Mouse (Mus musculus) liver, embryonic 16.5 days (tissue): ENCODE results near the gene Tbc1d5. TPM values are rescaled to one million over a fixed set of nuclear protein-coding genes. Genes with fewer than 3 reads are reported as not detected.

Source experiments
- ATAC-seq: fragments of 200-750 bp; cut with Nextera tagmentation; 2 replicates; pipeline ENCODE4 v1.8.0; 2017; ENCODE audit warnings: low read depth, mild to moderate bottlenecking, moderate number of reproducible peaks, moderate library complexity
- H3K27ac ChIP-seq: fragments of 300-500 bp; sonication (generic); 2 replicates; pipeline ENCODE4 v1.5.1; 2014; ENCODE audit warnings: mild to moderate bottlenecking, low read length
- H3K27me3 ChIP-seq: fragments of 300-500 bp; sonication (generic); 2 replicates; pipeline ENCODE4 v1.6.1; 2014; ENCODE audit warnings: low read depth, low read length, mixed read lengths; ENCODE audit not compliant: control insufficient read depth, insufficient read depth
- H3K36me3 ChIP-seq: fragments of 300-500 bp; sonication (generic); 2 replicates; pipeline ENCODE4 v1.6.1; 2014; ENCODE audit warnings: mild to moderate bottlenecking; ENCODE audit not compliant: control insufficient read depth, insufficient read depth
- H3K4me1 ChIP-seq: fragments of 300-500 bp; sonication (generic); 2 replicates; pipeline ENCODE4 v1.6.1; 2014; ENCODE audit warnings: low read depth, low read length, mixed read lengths; ENCODE audit not compliant: control insufficient read depth
- H3K4me2 ChIP-seq: fragments of 300-500 bp; sonication (generic); 2 replicates; pipeline ENCODE4 v1.6.1; 2014; ENCODE audit warnings: low read depth, low read length, mixed read lengths
- H3K4me3 ChIP-seq: fragments of 300-500 bp; sonication (generic); 2 replicates; pipeline ENCODE4 v1.5.1; 2014; ENCODE audit warnings: low read depth, mild to moderate bottlenecking, low read length
- H3K9ac ChIP-seq: fragments of 300-500 bp; sonication (generic); 2 replicates; pipeline ENCODE4 v1.6.1; 2014; ENCODE audit warnings: low read depth, low read length
- H3K9me3 ChIP-seq: fragments of 300-500 bp; sonication (generic); replicated peaks from 2 replicates; pipeline ENCODE4 v1.6.1; 2016; ENCODE audit warnings: low read length; ENCODE audit not compliant: control insufficient read depth
- WGBS: fragments of 180-500 bp; shearing (Covaris S2); extraction: QIAGEN DNeasy Blood & Tissue Kit; methylation state at CpG from one replicate; pipeline ENCODE4 v1.1.7; 2014; ENCODE audit not compliant: insufficient replicate concordance; 5-methylcytosine and 5-hydroxymethylcytosine counted together
- polyA plus RNA-seq: library from polyadenylated mRNA; unstranded; fragments of >200 nt; fragmentation: Nextera tagmentation; extraction: Ambion mirVana; gene quantifications from 2 replicates; pipeline ENCODE4 v1.2.1, GENCODE M21; 2015

Gene Tbc1d5
- 3.9 and 4.3 TPM in 2 replicates for polyA plus RNA-seq

DNA sequence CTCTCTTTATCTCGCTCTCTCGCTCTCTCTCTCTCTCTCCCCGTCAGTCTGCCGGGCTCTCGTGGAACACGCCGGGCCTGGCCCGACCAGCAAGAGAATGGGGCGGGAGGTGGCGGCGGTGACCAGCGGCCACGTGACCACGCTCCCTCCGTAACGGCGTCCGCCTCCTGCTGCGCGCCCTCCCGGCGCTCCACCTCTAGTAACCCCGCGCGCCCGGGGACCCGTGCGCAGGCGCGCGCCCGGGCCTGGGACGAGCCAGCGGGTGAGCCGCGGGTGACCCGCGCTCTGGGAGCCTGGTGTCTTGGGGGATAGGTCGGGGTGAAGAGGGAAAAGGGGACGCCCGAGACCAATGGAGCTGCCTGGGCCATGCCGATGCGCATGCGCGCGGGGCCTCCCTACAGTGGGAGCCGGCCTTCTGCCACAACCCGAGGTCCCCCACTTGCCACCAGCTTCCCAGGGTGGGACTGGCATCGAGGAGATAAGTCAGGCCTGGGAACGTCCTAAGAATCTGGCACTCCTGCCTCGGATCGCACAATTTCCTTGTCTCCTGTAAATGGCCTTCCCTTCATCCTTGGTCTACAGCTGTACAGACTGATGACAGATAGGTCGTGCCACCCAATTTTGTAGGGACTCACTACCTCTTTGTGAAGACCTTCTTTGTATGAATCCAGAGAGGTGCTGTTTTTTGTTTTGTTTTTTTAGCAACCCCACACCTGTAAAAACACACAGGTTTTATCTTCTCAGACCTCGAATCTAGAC, at the start of gene Tbc1d5:
Tbc1d5 (minus strand) TSS at position 158 of the 759 bp plus-strand sequence.
- peak; percentile 97 for ATAC-seq
- 2% methylated on average over 54 of the region's 54 CpGs for WGBS

GRCm38 (mm10) chr17:51226056-51226455, 46.9 kb upstream of the Tbc1d5 start:
- H3K27ac ChIP-seq = no peak overlapping the region
- H3K4me2 ChIP-seq = no peak overlapping the region
- no peaks in the 10 kb centered on the region for H3K27me3 ChIP-seq
- no peak overlapping the region for H3K4me3 ChIP-seq
- no peak overlapping the region for H3K9ac ChIP-seq
- H3K36me3 ChIP-seq = no peaks in the 10 kb centered on the region
- 53% methylated on average over 1 of the region's 1 CpGs for WGBS
- no peaks in the 10 kb centered on the region for H3K4me1 ChIP-seq
- ATAC-seq = no peak
- no peaks in the 10 kb centered on the region for H3K9me3 ChIP-seq

More for the DNA sequence above, at the start of gene Tbc1d5:
- H3K36me3 ChIP-seq = no peaks in the 10 kb centered on the region
- peak within 1 kb of the TSS; percentile 91 for H3K9ac ChIP-seq
- H3K4me3 ChIP-seq = peak within 1 kb of the TSS; percentile 82
- H3K4me2 ChIP-seq = peak within 1 kb of the TSS; percentile 86
- H3K4me1 ChIP-seq = peaks cover 7% of the 10 kb centered on the region; the same call in 1 of the 2 replicates
- peak within 1 kb of the TSS; percentile 94 for H3K27ac ChIP-seq
- no peaks in the 10 kb centered on the region for H3K9me3 ChIP-seq
- no peaks in the 10 kb centered on the region for H3K27me3 ChIP-seq

DNA sequence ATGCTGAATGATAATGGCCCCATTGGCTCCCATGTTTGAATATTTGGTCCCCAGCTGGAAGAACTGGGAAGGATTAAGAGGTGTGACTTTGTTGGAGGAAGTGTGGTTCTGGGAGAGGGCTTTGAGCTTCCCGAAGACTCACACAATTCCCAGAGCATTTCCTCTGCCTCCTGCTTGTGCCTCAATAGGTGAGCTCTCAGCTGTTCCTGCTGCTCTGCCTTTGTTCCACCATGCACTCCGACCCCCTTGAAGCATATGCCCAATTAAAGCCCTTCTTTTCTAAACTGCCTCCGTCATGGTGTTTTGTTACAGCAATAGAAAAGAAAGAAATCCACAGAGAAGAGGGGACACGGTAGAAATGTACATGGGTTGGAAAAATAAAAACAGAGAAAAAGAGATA, 44.0 kb upstream of the Tbc1d5 start:
- 47% methylated on average over 4 of the region's 4 CpGs for WGBS
- Histone ChIP-seq H3K9ac (no peak overlapping the region), H3K4me2 (no peak overlapping the region), H3K9me3 (no peaks in the 10 kb centered on the region), H3K4me1 (no peaks in the 10 kb centered on the region), H3K27ac (no peak overlapping the region), H3K27me3 (no peaks in the 10 kb centered on the region), H3K4me3 (no peak overlapping the region), H3K36me3 (no peaks in the 10 kb centered on the region)
- ATAC-seq = no peak

GRCm38 (mm10) chr17:51221075-51221474, 41.9 kb upstream of the Tbc1d5 start:
- no peaks in the 10 kb centered on the region for H3K36me3 ChIP-seq
- no peaks in the 10 kb centered on the region for H3K9me3 ChIP-seq
- 40% methylated on average over 7 of the region's 7 CpGs for WGBS
- H3K4me3 ChIP-seq = no peak overlapping the region
- H3K27me3 ChIP-seq = no peaks in the 10 kb centered on the region
- H3K9ac ChIP-seq = no peak overlapping the region
- H3K4me2 ChIP-seq = no peak overlapping the region
- no peak overlapping the region for H3K27ac ChIP-seq
- no peak for ATAC-seq
- no peaks in the 10 kb centered on the region for H3K4me1 ChIP-seq

DNA sequence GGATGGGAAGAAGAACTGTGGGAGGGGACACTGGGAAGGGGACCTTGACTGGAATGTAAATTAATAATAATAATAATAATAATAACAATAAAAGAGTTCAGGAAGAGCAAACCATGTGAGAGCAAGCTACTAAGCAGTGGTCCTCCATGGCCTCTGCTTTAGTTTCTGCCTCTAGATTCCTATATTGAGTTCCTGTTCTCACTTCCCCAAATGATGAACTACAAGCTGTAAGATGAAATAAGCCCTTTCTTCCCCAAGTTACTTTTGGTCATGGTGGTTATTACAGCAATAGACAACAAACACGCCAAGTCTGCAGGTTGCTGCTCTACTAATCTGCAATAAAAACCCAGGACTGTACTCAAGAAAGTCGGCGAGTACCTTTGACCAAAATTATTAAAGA, 40.7 kb upstream of the Tbc1d5 start:
- no peak for ATAC-seq
- Histone ChIP-seq H3K9me3 (no peaks in the 10 kb centered on the region), H3K4me1 (no peaks in the 10 kb centered on the region), H3K27ac (no peak overlapping the region), H3K4me2 (no peak overlapping the region), H3K4me3 (no peak overlapping the region), H3K27me3 (no peaks in the 10 kb centered on the region), H3K36me3 (no peaks in the 10 kb centered on the region), H3K9ac (no peak overlapping the region)
- 58% methylated on average over 3 of the region's 3 CpGs for WGBS

GRCm38 (mm10) chr17:51216426-51216825, 37.3 kb upstream of the Tbc1d5 start:
- no peaks in the 10 kb centered on the region for H3K27me3 ChIP-seq
- no peak overlapping the region for H3K4me3 ChIP-seq
- no peak overlapping the region for H3K9ac ChIP-seq
- 77% methylated on average over 6 of the region's 6 CpGs for WGBS
- no peak for ATAC-seq
- H3K27ac ChIP-seq = no peak overlapping the region
- no peaks in the 10 kb centered on the region for H3K4me1 ChIP-seq
- no peak overlapping the region for H3K4me2 ChIP-seq
- no peaks in the 10 kb centered on the region for H3K9me3 ChIP-seq
- H3K36me3 ChIP-seq = no peaks in the 10 kb centered on the region

GRCm38 (mm10) chr17:51209565-51209964, 30.4 kb upstream of the Tbc1d5 start:
- Histone ChIP-seq H3K36me3 (no peaks in the 10 kb centered on the region), H3K9me3 (no peaks in the 10 kb centered on the region), H3K4me1 (no peaks in the 10 kb centered on the region), H3K27ac (no peak overlapping the region), H3K9ac (no peak overlapping the region), H3K4me3 (no peak overlapping the region), H3K4me2 (no peak overlapping the region), H3K27me3 (no peaks in the 10 kb centered on the region)
- WGBS = 46% methylated on average over 2 of the region's 2 CpGs
- no peak for ATAC-seq

DNA sequence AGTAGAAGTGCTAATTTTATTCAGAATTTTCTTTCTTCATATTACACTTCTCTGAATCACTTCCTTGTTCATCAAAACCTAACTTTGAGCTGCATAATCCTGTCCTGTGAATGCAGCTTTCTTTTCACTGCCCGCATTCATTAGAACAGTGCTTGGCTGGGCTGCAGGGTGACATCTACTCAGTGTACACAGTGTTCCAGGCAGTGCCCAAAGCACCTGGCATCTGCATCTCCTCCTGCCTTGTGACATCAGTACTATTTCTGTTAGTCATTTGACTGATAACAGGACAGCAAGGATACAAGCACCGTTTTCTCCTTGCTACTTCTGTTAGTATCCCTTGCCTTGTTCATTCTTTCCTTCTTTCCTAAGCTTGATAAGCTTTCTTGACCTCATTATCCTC, 25.5 kb upstream of the Tbc1d5 start:
- no peak overlapping the region for H3K4me3 ChIP-seq
- no peak overlapping the region for H3K9ac ChIP-seq
- H3K27me3 ChIP-seq = no peaks in the 10 kb centered on the region
- no peaks in the 10 kb centered on the region for H3K9me3 ChIP-seq
- no peak overlapping the region for H3K4me2 ChIP-seq
- no peak for ATAC-seq
- H3K36me3 ChIP-seq = no peaks in the 10 kb centered on the region
- no peak overlapping the region for H3K27ac ChIP-seq
- H3K4me1 ChIP-seq = no peaks in the 10 kb centered on the region
- WGBS = 52% methylated on average over 2 of the region's 2 CpGs

DNA sequence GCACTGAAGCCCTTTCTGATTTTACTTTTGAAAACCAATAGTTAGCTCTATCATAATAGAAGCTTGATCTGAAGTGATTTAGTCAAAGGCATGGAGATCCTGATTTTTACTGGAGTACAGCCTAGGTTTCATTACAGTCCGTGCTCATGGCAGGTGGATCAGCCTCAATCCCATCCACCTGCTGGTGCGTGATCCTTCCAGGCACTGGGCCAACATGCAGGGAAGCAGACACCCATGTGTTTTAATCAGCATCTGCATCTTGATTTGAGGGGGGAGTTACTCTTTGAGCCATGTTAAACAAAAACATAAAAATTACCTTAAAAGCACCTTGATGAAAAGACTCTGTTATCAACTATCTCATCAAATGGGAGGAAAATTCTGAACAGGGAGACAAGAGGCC, 16.4 kb upstream of the Tbc1d5 start:
- H3K4me2 ChIP-seq = no peak overlapping the region
- no peaks in the 10 kb centered on the region for H3K36me3 ChIP-seq
- ATAC-seq = no peak
- WGBS = 65% methylated on average over 2 of the region's 2 CpGs
- no peaks in the 10 kb centered on the region for H3K4me1 ChIP-seq
- no peaks in the 10 kb centered on the region for H3K27me3 ChIP-seq
- H3K4me3 ChIP-seq = no peak overlapping the region
- no peaks in the 10 kb centered on the region for H3K9me3 ChIP-seq
- H3K9ac ChIP-seq = no peak overlapping the region
- no peak overlapping the region for H3K27ac ChIP-seq
